Comparison of ENCODE assay signal across 9 mouse cellular contexts in genomic region chr1:168425017-168425705, GRCm38 (mm10). TPM values are rescaled to one million over a fixed set of nuclear protein-coding genes. Genes with fewer than 3 reads are reported as not detected.
DNase-seq lines count a peak whose midpoint lies in the region; ATAC-seq and TF ChIP-seq lines count a peak whose summit lies in the region.
"Had no signal": no experiment of that assay in that cellular context is flagged by ENCODE, and none has a peak within 500 bp of the region (broad histone marks: within the 10 kb centered on the region; RNA-seq: fewer than 3 reads in every experiment).

No protein-coding gene starts in this region.

- no peaks in the 10 kb centered on the region for H3K9me3 ChIP-seq in heart, embryonic 14.5 days (ENCODE audit: control insufficient read depth, low read length)
- H3K9me3 ChIP-seq in limb, embryonic 11.5 days (ENCODE audit: control insufficient read depth, low read length) = no peaks in the 10 kb centered on the region
- H3K9me3 ChIP-seq in stomach, postnatal 0 days (ENCODE audit: control insufficient read depth, low read length) = no peaks in the 10 kb centered on the region

- peaks cover 26% of the 10 kb centered on the region for H3K36me3 ChIP-seq in heart, embryonic 14.5 days (ENCODE audit: control insufficient read depth, insufficient read depth, low read length)
- H3K36me3 ChIP-seq in limb, embryonic 11.5 days (ENCODE audit: control insufficient read depth, insufficient read depth, low read length) = no peaks in the 10 kb centered on the region
- H3K36me3 ChIP-seq in stomach, postnatal 0 days (ENCODE audit: control insufficient read depth, insufficient read depth, low read length) = no peaks in the 10 kb centered on the region

- peak overlapping the region; percentile 44 for H3K4me2 ChIP-seq in heart, embryonic 14.5 days (ENCODE audit: low read length)
- peak overlapping the region; percentile 52 for H3K4me2 ChIP-seq in limb, embryonic 11.5 days (ENCODE audit: low read depth, severe bottlenecking)
- H3K4me2 ChIP-seq in stomach, postnatal 0 days (replicated peaks; ENCODE audit: low read depth) = peak overlapping the region; percentile 68

- intact Hi-C loops in heart, postnatal 10 days (cut with DNase I) = no loop called here

- peaks cover 18 to 58% of the 10 kb centered on the region in 2 experiments for H3K4me1 ChIP-seq in heart, embryonic 14.5 days (ENCODE audit: control insufficient read depth in 2 of 2, insufficient read depth in 2 of 2, low read length in 2 of 2)
- H3K4me1 ChIP-seq in limb, embryonic 11.5 days (ENCODE audit: control insufficient read depth, insufficient read depth, low read length) = peaks cover 30% of the 10 kb centered on the region
- 0 out of 2 replicates have a peak, but pooled peaks cover 4% of the 10 kb centered on the region for H3K4me1 ChIP-seq in stomach, postnatal 0 days (replicated peaks; ENCODE audit: control insufficient read depth, insufficient read depth)

- H3K9ac ChIP-seq in heart, embryonic 14.5 days (ENCODE audit: low read length) = peak overlapping the region; percentile 54
- H3K9ac ChIP-seq in limb, embryonic 11.5 days (ENCODE audit: low read length) = no peak overlapping the region
- H3K9ac ChIP-seq in stomach, postnatal 0 days (ENCODE audit: low read length) = no peak overlapping the region

- no peak for TF ChIP-seq CTCF in stomach, postnatal 0 days (IDR thresholded peaks at IDR 0.05; ENCODE audit: low read depth)

- H3K4me3 ChIP-seq in heart, embryonic 14.5 days (ENCODE audit: control insufficient read depth in 1 of 2, insufficient read depth in 1 of 2, low read depth in 1 of 2, low read length in 2 of 2) = no peak overlapping the region
- no peak overlapping the region for H3K4me3 ChIP-seq in limb, embryonic 11.5 days (ENCODE audit: low read depth, low read length)
- no peak overlapping the region for H3K4me3 ChIP-seq in stomach, postnatal 0 days (ENCODE audit: low read depth, low read length)

- H3K27ac ChIP-seq in heart, embryonic 14.5 days (replicated peaks in 1 of 2; ENCODE audit: control insufficient read depth in 1 of 2, insufficient read depth in 1 of 2, low read depth in 2 of 2, low read length in 2 of 2) = 0 out of 4 replicates have a peak overlapping the region, but pooled peaks of 1 of the 2 experiments have one; percentile 19
- no peak overlapping the region for H3K27ac ChIP-seq in limb, embryonic 11.5 days (replicated peaks; ENCODE audit: low read depth, low read length)
- no peak overlapping the region for H3K27ac ChIP-seq in stomach, postnatal 0 days (replicated peaks)

- no peak for DNase-seq in heart, postnatal 10 days
- DNase-seq in urinary bladder, postnatal 25 days (ENCODE audit: low spot score) = peak; percentile 10
- DNase-seq in urinary bladder, postnatal 36 days (ENCODE audit: low spot score in 2 of 2) = no peak
- no peak for DNase-seq in limb, embryonic 11.5 days (ENCODE audit: low spot score)
- peak; percentile 46 for DNase-seq in stomach, postnatal 0 days (ENCODE audit: low spot score)
- no peak for DNase-seq in cerebellum, postnatal 36 days
- no peak for DNase-seq in gastrocnemius, postnatal 25 days

- no peak for ATAC-seq in heart, embryonic 14.5 days (ENCODE audit: insufficient number of reproducible peaks, insufficient read depth, low FRiP score, low read depth)
- no peak for ATAC-seq in limb, embryonic 11.5 days (ENCODE audit: insufficient number of reproducible peaks, low FRiP score, low TSS enrichment, low read depth)
- peak; percentile 75 for ATAC-seq in stomach, postnatal 0 days (ENCODE audit: low FRiP score, low TSS enrichment)

- no peaks in the 10 kb centered on the region for H3K27me3 ChIP-seq in heart, embryonic 14.5 days (ENCODE audit: control insufficient read depth, insufficient read depth, low read length)
- H3K27me3 ChIP-seq in limb, embryonic 11.5 days (ENCODE audit: control insufficient read depth, insufficient read depth, low read length) = no peaks in the 10 kb centered on the region
- no peaks in the 10 kb centered on the region for H3K27me3 ChIP-seq in stomach, postnatal 0 days (ENCODE audit: control insufficient read depth, insufficient read depth, low read length)
- H3K27me3 ChIP-seq: CH12.LX had no signal

- no peak for TF ChIP-seq EP300 in stomach, postnatal 0 days (optimal IDR thresholded peaks at IDR 0.05)

- 39% methylated on average over 5 of the region's 5 CpGs for WGBS in heart, embryonic 14.5 days
- WGBS in limb, embryonic 11.5 days = 20% methylated on average over 5 of the region's 5 CpGs
- 39% methylated on average over 5 of the region's 5 CpGs for WGBS in stomach, postnatal 0 days

RNA-seq across cellular contexts. Expression of gene Pbx1, which starts 6.9 kb away (rescaled TPM):
- polyA plus RNA-seq in heart, embryonic 14.5 days (2014; fragmentation: Nextera tagmentation; extraction: Ambion mirVana) = 27.3 and 30.7 TPM in 2 replicates
- 10 to 100 TPM; 67.4 to 78.3 TPM for total RNA-seq in heart, postnatal 10 days (2021)
- 43.7 and 44.2 TPM in 2 replicates for polyA plus RNA-seq in limb, embryonic 11.5 days (2014; fragmentation: Nextera tagmentation; extraction: Ambion mirVana)
- 23.1 and 23.2 TPM in 2 replicates for polyA plus RNA-seq in stomach, postnatal 0 days (2015; fragmentation: Nextera tagmentation; extraction: Ambion mirVana)
- 10 to 100 TPM; 19.3 to 19.9 TPM for total RNA-seq in gastrocnemius, postnatal 25 days (2021)
- total RNA-seq: CH12.LX had no signal

Comparison
In these comparisons a context has a peak if more than half of its experiments do, and no peak if none do; other contexts are left out.
1. DNase-seq: peak in urinary bladder, postnatal 25 days (single experiment) and stomach, postnatal 0 days (single experiment); none in heart, postnatal 10 days (0 of 2), urinary bladder, postnatal 36 days (0 of 2), limb, embryonic 11.5 days (single experiment), cerebellum, postnatal 36 days (0 of 2) and gastrocnemius, postnatal 25 days (single experiment).
2. Peak in every context shown above with its lines, with median percentiles within 50 percentile points of each other: H3K4me2 ChIP-seq.